Mouse (Mus musculus): ENCODE data around the gene Ptprf.

Gene Ptprf

DNA sequence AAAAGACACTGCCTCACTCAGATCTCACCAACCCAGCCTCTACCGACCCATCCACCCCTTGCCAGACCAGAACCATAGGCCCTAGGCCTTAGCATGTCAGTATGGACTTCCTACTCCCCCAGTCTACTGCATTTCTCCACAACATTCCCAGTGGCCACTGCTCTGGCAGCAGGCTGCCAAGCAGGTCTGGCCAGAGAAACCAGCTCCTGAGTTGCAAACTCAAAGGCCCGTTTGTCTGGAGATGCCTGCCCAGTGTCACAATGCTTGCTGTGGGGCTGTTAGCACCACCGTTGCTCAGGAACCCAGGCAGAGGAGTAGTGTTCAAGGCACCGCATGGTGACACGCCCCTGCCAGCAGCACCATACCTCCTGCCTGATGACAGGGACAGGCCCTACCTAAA, 5.0 kb downstream of the Ptprf start:
- no peak for DNase-seq (ENCODE audit: low read depth, low spot score)

DNA sequence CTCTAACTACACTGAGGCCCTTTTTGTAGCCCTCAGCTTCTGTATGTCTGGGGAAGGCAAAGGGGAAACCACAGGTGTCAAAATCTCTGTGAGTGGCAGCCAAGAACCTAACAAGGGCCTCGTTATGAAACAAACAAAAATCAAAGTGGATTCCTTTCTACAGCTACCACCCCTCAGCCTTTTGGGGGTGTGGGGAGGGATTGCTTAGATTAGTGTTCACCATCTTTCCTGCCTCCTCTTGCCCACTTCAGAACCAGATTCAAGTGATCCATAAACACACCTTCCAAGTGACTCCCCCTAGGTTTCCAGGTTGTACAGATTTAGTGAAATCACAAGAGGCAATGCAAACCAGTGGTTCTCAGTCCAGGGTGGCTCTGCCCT, 9.0 kb downstream of the Ptprf start:
- DNase-seq (ENCODE audit: low read depth, low spot score): no peak

DNA sequence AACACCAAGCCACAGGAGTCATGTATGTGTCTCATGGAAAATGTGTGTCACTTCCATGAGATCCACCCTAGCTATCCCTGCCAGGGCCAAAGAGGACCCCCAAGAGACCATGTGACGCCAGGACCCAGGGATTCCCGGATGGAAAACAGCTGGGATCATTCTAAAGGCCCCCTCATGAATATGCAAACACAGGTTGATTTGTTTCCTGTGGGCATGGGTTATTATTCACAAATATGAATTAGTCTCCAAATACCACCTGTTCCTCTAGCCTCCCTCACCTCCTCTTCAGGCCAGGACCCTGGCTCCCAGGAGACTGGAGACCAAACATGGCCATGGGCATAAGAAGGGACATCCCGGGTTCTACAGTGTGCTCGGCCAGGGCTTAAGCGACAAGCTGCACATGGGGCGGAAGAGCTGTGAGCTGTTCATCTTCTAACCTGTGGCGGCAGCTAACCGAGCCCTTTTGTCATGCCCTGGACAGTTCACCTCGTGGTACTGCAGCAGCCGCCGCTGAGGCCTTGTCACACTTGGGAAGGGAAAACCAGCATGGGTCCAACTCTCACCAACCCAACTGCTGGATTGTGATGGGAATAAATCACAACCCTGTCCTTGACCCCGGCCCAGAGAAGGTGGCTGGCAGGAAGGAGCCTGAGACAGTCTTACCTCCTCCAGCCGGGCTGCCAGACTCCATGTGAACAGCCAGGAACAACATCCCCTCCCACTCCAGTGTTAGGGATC, 9.6 kb downstream of the Ptprf start:
- no peak for DNase-seq (ENCODE audit: low read depth, low spot score)

DNA sequence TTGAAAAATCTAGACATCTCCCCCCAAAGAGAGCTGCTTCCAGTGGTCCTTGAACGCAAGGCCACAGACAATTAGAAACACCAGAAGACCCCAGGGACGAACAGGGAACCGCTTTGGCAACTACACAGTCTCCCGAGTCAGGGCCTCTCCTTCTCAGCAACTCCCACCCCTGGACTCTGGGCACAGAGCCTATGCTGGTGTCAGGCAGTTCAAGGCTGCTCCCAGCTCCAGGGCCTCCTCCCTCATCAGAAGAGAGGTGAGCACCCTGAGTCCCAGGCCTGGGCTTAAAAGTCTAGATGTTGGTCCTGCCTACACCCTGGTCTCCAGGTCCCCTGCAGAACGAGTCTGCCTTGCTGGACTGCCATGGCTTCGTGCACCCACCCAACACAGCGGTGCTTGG, 10.7 kb downstream of the Ptprf start:
- no peak for DNase-seq (ENCODE audit: low read depth, low spot score)

DNA sequence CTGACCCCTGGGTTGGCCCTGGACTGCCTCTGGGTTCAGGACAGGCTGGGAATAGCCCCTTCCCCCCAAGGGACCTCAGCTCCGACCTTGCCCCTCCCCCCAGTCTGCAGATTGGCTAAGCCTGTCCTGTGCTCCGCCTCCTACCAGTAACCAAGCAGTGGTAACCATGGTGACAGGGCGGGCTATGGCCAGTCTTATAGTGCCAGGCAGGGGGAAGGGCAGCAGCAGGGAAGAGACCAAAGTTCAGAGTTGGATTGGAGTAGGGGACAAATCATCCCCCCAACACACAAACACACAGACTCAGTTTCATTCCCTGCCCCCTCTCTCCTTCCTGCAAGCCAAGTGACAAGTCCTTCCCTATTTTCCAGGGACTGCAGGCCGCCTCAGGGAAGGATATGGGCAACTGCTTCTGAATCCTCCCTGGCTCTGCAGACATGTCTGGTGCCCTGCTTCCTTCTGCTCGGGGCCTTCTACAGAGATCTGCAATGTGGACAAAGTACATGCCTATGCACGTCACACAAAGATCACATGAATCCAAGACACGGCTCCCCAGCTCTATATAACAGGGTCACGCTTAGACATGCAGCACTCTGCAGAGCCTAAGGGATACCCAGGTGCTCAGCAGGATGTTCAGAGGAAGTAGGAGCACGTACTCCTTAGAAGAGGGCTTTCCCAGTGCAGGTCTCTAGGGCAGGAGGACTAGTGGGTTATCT, 14.5 kb downstream of the Ptprf start:
- DNase-seq (ENCODE audit: low read depth, low spot score): peak; percentile 96

DNA sequence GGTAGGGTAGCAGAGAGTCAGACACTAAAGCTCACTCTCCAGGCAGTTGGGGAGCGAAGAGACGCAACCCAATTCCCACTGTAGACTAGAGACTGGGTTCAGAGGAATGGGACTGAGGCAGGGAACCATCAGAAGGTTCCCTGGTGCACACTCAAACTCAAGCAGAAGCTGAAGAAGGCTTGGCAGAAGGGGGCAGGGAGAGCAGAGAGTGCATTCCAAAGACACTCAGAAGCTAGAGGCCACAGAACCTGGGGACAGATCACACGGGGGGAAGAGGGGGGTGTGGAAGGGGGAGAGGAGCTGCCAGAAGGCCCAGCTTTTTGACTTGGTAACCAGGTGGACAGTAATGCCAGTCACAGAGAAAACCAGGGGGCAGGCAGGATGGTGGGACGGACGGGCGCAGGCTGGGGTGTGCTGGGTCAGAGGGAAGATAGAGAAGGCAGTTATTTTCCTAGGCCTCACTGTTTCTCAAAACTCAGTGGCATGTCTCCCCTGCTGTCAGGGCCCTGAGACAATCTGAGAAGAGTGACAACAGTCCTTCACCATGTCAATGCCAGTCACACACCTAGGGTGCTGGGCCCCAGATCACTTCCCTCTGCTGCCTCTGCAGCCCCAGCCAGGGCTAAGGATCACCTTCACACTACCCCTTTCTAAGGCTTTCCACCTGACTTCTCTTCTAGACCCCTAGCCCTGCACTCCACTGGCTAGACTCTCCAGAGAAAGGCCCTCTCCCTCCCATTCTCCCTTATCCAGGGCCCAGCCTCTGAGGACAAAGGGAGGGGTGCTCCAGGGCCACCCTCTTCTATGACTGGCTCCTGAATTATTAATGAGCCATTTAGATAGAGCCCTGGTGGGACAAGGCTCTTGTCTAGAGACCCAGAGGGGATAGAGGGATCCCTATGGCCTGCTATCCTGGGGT, 15.3 kb downstream of the Ptprf start:
- DNase-seq (ENCODE audit: low read depth, low spot score): no peak

DNA sequence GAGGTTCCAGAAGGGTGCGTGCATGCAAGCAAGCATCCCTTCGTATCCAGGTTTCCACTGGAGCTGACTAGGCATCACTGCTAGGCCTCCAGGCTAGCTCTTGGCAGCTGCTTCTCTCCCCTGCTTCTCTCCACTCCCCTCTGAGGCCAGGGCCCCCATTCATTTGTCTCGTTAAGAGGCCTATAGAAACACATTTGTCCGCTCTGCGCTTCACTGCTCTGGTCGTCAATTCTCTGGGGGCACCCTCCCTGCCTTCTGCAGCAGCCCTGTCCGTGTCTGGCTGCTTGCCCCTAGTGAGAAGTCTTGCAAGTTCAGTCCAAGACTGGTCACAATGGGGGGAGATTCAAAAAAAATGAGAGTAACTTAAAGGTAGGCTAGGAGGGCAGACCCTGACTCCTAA, 16.7 kb downstream of the Ptprf start:
- DNase-seq (ENCODE audit: low read depth, low spot score): peak; percentile 48

DNA sequence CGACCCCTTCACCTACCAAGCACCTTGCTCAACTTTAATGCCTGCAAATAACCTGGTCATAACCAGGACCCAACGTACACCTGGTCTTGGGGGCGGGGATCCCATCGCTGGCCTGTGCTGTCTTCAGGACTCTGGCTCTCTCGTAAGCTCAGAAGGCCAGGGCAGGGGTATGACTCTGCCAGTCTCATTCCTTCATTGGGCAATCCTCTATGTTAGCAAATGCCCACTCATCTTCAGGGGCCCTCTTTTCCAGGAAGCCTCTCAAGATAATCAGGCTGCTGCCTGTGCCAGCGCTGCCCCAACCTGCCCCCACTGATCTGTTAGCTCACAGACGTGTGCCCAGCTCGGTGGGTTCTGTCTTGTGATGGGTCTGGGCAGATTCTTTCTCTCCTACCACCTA, 17.2 kb downstream of the Ptprf start:
- DNase-seq (ENCODE audit: low read depth, low spot score): no peak

DNA sequence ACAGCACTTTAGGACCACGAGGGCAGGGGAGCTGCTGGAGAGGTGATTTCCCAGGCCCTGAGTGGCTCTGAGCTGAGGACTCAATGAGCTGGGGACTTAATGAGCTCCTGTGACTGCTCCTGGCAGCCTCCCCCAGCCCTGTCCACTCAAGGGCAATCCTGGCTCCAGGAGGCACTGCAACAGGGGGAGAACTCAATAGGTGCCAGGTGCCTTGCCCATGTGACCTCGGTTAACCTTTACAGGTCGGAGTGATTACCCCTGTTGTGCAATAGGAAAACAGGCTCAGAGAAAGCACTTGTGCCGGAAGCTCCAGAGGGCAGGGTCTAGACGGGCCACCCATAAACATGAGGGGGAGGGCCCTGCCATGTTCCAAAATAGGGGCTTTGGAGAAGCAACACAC, 17.7 kb downstream of the Ptprf start:
- DNase-seq (ENCODE audit: low read depth, low spot score): no peak

DNA sequence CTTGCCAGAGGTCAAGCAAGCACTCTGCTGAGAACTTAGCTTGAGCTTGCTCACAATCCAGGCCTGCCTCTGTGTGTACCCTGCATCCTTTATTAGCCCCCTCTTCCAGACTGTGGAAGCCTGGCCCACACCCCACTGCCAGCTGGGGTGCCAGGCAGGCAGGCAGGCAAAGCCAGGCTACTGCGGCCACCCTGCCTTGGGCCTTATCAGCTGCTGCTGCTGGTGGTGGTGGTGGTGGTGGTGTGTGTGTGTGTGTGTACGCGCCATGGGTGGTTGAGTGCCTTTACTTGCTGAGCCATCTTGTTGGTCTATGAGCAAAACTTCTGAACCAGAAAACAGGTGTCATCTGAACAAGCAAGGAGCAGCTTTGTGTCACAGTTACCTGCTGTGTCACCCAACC, 18.3 kb downstream of the Ptprf start:
- no peak for DNase-seq (ENCODE audit: low read depth, low spot score)

DNA sequence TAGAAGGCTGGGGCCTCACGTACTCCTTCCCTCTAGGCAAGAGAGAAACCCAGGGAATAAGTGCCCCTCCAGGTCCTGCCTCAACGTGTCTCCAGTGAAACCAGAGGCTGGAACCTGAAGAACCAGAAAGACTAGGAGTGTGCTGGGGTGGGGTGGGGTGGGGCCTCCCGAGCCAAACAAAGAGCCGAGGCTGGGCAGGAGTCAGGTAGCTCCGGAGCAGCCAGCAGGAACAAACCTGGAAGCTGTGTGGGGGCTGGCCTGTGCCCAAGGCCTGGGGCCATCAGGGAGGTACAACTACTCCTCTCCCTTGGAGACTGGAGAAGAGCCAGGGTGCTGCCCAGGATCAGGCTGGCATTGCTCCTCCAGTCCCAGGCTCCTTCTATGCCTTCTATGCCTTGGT, 18.9 kb downstream of the Ptprf start:
- no peak for DNase-seq (ENCODE audit: low read depth, low spot score)

DNA sequence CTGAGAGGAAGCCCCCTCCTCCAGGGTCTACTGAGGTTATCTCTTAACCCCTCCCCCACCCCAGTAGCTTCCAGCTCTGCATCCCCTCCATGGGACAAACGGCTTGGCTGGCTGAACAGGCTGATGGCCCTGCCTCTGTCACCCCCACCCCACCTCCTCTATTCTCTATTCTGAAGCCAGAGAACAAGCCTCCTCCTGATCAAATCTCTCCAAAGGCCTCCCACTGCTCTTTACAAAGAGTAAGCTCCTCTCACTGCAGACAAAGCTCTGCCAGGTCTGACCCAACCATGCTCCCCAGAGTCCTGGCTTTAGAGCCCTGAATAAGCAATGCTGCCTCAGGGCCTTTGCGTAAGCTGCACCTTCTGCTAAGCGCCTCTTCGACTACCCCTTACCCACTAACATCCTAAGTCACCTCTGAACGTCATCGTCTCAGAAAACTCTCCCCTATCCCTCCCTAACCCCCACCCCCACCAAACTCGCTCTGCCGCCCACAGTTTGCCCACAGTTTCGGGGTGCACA, 19.6 kb downstream of the Ptprf start:
- DNase-seq (ENCODE audit: low read depth, low spot score): no peak

DNA sequence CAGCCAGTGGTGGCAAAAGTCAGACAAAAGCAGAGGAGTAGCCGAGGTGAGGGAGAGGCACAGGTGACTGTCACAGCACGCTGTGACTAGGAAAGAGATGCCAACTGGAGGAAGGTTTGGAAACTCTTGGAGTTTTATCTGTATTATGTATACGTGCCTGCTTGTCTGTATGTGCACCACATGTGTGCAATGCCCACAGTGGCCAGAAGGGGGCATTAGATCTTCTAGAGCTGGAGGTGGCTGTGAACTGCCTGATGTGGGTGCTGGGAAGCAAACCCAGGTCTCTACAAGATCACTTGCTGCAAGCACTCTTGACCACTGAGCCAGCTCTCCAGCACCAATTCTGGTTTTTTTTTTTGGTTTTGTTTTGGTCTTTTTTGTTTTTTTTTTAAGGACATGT, 20.5 kb downstream of the Ptprf start:
- no peak for DNase-seq (ENCODE audit: low read depth, low spot score)

DNA sequence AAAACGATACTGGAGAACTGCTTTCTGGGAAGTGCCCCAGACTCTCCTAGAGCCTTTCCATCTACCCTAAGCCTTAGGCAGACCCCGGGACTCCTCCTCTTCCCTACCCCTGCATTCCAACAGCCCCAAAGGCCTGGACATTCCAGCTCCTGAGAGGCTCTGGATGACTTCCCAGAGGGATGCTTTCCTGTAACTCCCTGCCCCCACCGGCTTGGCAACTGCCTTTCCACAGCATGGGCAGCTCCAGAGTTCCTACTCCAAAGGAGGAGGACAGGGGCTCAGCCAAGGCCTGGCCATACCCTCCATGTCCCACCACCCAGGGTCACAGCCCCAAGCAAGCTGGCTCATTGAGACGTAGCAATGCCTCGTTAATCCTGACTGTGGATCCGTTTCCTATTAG, 21.2 kb downstream of the Ptprf start:
- no peak for DNase-seq (ENCODE audit: low read depth, low spot score)

DNA sequence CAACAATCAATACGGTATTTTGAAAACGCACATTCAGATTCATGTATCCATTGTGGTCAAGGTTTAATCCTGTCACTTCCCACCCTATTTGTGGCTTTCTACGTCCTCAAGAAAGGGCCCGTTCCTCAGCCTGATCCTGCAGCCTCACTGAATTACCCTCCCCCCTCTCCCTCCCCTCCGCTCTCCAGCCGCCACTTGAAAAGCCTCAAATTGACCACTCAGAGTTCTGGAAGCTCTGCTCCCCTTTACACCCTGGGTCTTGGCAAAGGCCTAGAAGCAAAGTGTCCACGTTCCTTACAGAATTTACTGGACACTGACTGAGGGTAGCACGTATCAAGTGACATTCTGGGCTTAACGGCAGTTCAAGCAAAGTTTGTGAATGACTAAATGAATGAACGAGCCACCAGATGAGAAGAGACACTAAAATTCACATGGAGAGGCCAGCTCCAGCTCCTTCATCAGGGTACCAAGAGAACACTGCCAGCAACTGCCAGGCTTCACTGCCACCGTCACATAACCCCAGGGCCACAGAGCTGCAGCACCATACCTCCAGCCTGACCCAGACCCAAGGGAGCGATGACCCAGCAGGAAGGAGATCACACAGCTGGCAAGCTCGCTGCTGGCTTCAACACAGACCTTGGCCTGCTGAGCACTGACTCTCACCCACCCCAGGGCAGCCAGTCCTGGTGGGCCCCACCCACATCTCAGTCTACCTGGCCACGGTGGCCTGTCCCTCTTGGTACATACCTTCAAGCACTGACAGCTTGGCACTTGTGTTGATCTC, 22.6 kb downstream of the Ptprf start:
- no peak for DNase-seq (ENCODE audit: low read depth, low spot score)

DNA sequence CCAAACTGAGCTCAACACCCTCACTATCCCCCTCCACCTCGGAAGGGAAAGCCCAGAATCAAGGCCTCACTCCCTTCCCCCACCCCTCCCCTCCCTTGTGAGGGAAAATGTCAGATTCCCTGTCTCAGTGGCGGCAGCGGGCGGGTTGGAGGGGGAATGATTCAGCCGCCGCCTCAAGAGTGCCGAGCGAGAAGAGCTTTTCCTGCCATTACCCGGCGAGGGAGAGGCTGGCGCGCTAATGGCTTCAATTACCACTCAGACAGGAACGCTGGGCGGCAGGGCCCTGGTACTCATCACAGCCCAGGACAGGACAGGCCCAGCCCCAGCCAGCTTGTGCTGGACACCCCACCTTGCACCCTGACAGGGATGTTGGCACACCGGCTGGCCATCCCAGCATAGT, 25.6 kb downstream of the Ptprf start:
- no peak for DNase-seq (ENCODE audit: low read depth, low spot score)

DNA sequence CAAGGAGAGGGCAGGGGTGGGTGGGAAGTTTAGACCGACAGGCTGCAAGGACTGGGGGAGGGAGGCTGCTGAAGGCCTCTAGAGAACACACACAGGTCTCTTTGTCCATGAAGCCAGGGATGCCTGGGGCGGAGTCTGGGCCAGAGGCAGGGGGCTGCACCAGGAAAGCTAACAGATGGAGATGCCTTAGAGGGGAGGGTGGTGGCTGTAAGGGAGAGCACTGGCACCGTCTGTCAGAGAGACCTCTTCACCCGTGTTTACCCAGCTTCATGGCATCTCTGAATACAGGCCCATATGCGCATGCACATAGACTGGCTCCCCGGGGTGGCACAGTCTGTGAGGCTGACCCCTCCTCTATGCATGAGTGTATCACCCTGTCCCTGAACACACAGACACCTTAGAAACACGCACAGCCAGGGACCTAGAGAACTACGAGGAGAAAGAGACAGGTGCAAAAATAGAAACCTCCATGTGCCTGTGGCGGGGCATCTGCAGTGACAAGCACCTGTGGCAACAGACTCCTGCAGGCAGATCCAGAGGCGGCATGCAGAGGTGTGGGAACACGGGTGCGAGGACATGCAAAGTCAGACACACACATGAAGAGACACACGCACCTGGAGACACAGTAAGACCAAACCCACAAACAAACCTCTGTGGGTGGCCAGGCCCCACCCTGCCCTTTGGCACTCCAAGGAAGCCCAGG, 29.3 kb downstream of the Ptprf start:
- DNase-seq (ENCODE audit: low read depth, low spot score): peak; percentile 74

DNA sequence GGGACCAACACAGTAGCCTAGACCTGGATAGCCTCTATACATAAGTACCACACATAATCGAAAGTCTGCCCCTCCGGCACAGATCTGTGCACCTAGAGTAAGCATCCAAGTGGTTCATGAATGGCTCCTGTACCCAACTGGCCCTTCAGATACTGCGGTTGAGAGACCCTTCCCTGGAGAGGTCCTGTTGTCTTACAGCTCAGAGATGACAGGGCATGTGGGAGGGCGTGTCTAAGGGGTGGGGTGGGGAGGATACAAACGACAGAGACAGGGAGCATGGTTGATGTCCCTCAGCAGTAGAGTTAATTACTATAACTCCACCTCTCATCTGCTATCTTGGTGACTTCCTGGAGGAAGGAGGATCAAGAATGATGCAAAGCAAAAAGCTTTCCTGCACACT, 29.9 kb downstream of the Ptprf start:
- peak; percentile 37 for DNase-seq (ENCODE audit: low read depth, low spot score)

DNA sequence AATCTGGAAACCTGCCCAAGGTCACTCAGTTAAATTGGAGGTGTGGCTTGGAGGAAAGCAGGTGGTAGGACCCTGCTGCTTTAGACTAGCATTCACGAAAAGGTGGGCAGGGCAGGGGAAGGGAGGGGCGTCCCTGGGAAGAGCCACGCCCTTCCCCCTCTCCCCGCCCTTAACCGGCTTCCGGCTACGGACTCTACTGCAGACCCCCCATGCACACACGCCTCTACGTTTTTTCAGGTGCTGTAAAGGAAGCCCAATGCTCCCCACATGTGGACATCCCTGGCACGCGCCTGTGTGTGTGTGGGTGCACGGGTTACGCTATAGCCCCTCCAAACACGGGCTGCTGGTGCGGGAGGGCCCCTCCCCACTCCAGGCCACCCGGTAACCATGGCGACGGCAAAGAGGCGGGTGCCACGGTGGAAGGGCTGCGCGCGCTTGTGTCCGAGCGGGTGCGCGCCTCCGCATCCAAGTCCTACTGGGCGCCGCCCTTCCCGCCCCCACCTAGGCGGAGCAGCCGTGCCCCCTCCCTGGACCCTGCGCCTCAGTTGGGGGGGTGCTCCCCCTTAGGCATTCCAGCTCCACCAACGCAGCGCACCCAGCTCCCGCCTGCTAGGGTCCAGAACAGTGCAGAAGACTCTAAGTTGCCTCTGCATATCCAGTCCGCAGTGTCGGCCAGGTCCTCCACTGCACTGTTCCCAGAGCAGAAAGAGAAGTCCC, 30.5 kb downstream of the Ptprf start:
- peak; percentile 69 for DNase-seq (ENCODE audit: low read depth, low spot score)

DNA sequence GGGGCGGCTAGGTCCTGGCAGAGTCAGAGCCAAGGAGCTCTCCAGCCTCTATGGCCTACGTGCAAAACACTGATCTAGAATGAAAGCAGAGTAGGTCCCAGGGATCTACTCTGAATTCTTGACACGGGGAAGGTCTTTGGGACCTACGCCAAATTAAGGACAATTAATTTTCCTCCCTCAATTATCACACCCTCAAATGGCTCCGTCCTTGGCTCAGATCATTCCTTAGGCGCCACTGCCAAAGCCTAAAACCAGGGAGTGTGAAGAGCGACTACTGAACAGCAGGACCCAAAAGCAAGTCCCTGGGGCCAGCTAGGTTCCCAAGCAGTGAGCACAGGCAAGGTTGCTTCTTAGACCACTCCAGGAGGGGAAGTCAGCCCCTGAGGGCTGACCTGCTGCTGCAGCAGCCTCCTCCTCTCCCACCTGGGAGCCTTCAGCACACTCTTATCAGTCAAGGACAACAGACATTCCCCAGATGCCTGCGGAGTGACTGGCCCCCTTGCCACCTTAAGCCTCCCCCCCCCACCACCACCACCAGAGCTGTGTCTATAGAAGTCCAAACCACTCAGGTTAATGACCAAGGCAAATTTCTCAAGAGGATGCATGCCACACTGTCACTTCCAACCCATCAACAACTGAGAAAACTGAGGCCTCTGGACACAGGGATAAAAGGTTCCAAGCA, 31.3 kb downstream of the Ptprf start:
- no peak for DNase-seq (ENCODE audit: low read depth, low spot score)
